Mouse (Mus musculus): Measurements from ENCODE around the gene Nek10. TPM values are rescaled to one million over a fixed set of nuclear protein-coding genes. Genes with fewer than 3 reads are reported as not detected.

The Nek10 gene
- total RNA-seq, 1 experiment: 0.67 TPM

- no peak for DNase-seq (ENCODE audit: low read depth, low spot score)
- no peak for TF ChIP-seq HCFC1 (IDR thresholded peaks at IDR 0.05; ENCODE audit: borderline replicate concordance, insufficient read depth, low read length)
- no peak for TF ChIP-seq CHD2 (IDR thresholded peaks at IDR 0.05; ENCODE audit: low read depth, low read length)
- no peak for TF ChIP-seq MAFK (IDR thresholded peaks at IDR 0.05; ENCODE audit: insufficient read depth, low read depth, low read length)
- TF ChIP-seq ZC3H11A (IDR thresholded peaks at IDR 0.05; ENCODE audit: borderline replicate concordance, low read depth, low read length): no peak
- no peak for TF ChIP-seq ZNF384 (IDR thresholded peaks at IDR 0.05; ENCODE audit: low read depth, low read length)
- no peaks in the 10 kb centered on the region for H3K9me3 ChIP-seq (ENCODE audit: control insufficient read depth, insufficient read depth, low read depth, low read length)
- H3K36me3 ChIP-seq (ENCODE audit: control insufficient read depth, insufficient read depth, low read length, poor library complexity, severe bottlenecking): no peaks in the 10 kb centered on the region
- H3K4me1 ChIP-seq (ENCODE audit: control insufficient read depth in 2 of 2, insufficient read depth in 2 of 2, low read length in 2 of 2, poor library complexity in 1 of 2): no peaks in the 10 kb centered on the region
- no peak overlapping the region for H3K4me3 ChIP-seq (ENCODE audit: insufficient read depth in 1 of 2, low read depth in 1 of 2, low read length in 2 of 2, poor library complexity in 1 of 2, severe bottlenecking in 1 of 2)
- in situ Hi-C loops (cut with MboI; ENCODE audit: low sequenced_read_pairs in 2 of 2, unreplicated experiment in 2 of 2): no loop called here
- H3K9ac ChIP-seq (ENCODE audit: insufficient read depth, low read depth, low read length, poor library complexity, severe bottlenecking): no peak overlapping the region
- H3K27ac ChIP-seq (ENCODE audit: insufficient read depth, low read depth, low read length, poor library complexity, severe bottlenecking): no peak overlapping the region
These were observed 34.4 kb downstream of the Nek10 start for GRCm38 (mm10) chr14:14837627-14838026.

GRCm38 (mm10) chr14:14838109-14838508, 34.9 kb downstream of the Nek10 start:
- Histone ChIP-seq H3K27ac (ENCODE audit: insufficient read depth, low read depth, low read length, poor library complexity, severe bottlenecking) (no peak overlapping the region), H3K9ac (ENCODE audit: insufficient read depth, low read depth, low read length, poor library complexity, severe bottlenecking) (no peak overlapping the region), H3K4me1 (ENCODE audit: control insufficient read depth in 2 of 2, insufficient read depth in 2 of 2, low read length in 2 of 2, poor library complexity in 1 of 2) (no peaks in the 10 kb centered on the region), H3K36me3 (ENCODE audit: control insufficient read depth, insufficient read depth, low read length, poor library complexity, severe bottlenecking) (no peaks in the 10 kb centered on the region), H3K4me3 (ENCODE audit: insufficient read depth in 1 of 2, low read depth in 1 of 2, low read length in 2 of 2, poor library complexity in 1 of 2, severe bottlenecking in 1 of 2) (no peak overlapping the region), H3K9me3 (ENCODE audit: control insufficient read depth, insufficient read depth, low read depth, low read length) (no peaks in the 10 kb centered on the region)
- in situ Hi-C loops (cut with MboI; ENCODE audit: low sequenced_read_pairs in 2 of 2, unreplicated experiment in 2 of 2): no loop called here
- TF ChIP-seq ZC3H11A (IDR thresholded peaks at IDR 0.05; ENCODE audit: borderline replicate concordance, low read depth, low read length) (no peak), MAFK (IDR thresholded peaks at IDR 0.05; ENCODE audit: insufficient read depth, low read depth, low read length) (no peak)
- DNase-seq (ENCODE audit: low read depth, low spot score): no peak

GRCm38 (mm10) chr14:14842734-14843530, 39.7 kb downstream of the Nek10 start:
- Histone ChIP-seq H3K27ac (ENCODE audit: insufficient read depth, low read depth, low read length, poor library complexity, severe bottlenecking) (no peak overlapping the region), H3K36me3 (ENCODE audit: control insufficient read depth, insufficient read depth, low read length, poor library complexity, severe bottlenecking) (no peaks in the 10 kb centered on the region), H3K4me1 (ENCODE audit: control insufficient read depth in 2 of 2, insufficient read depth in 2 of 2, low read length in 2 of 2, poor library complexity in 1 of 2) (no peaks in the 10 kb centered on the region), H3K9ac (ENCODE audit: insufficient read depth, low read depth, low read length, poor library complexity, severe bottlenecking) (no peak overlapping the region; the same call in 1 of the 2 replicates), H3K9me3 (ENCODE audit: control insufficient read depth, insufficient read depth, low read depth, low read length) (no peaks in the 10 kb centered on the region), H3K4me3 (ENCODE audit: insufficient read depth in 1 of 2, low read depth in 1 of 2, low read length in 2 of 2, poor library complexity in 1 of 2, severe bottlenecking in 1 of 2) (no peak overlapping the region)
- in situ Hi-C loops (cut with MboI; ENCODE audit: low sequenced_read_pairs in 2 of 2, unreplicated experiment in 2 of 2): no loop called here
- no peak for DNase-seq (ENCODE audit: low read depth, low spot score)
- TF ChIP-seq ZC3H11A (IDR thresholded peaks at IDR 0.05; ENCODE audit: borderline replicate concordance, low read depth, low read length) (no peak), MAFK (IDR thresholded peaks at IDR 0.05; ENCODE audit: insufficient read depth, low read depth, low read length) (no peak), CHD2 (IDR thresholded peaks at IDR 0.05; ENCODE audit: low read depth, low read length) (no peak)

- Histone ChIP-seq H3K36me3 (ENCODE audit: control insufficient read depth, insufficient read depth, low read length, poor library complexity, severe bottlenecking) (no peaks in the 10 kb centered on the region), H3K4me3 (ENCODE audit: insufficient read depth in 1 of 2, low read depth in 1 of 2, low read length in 2 of 2, poor library complexity in 1 of 2, severe bottlenecking in 1 of 2) (no peak overlapping the region), H3K9ac (ENCODE audit: insufficient read depth, low read depth, low read length, poor library complexity, severe bottlenecking) (no peak overlapping the region), H3K27ac (ENCODE audit: insufficient read depth, low read depth, low read length, poor library complexity, severe bottlenecking) (no peak overlapping the region), H3K4me1 (ENCODE audit: control insufficient read depth in 2 of 2, insufficient read depth in 2 of 2, low read length in 2 of 2, poor library complexity in 1 of 2) (no peaks in the 10 kb centered on the region), H3K9me3 (ENCODE audit: control insufficient read depth, insufficient read depth, low read depth, low read length) (no peaks in the 10 kb centered on the region)
- TF ChIP-seq MAFK (IDR thresholded peaks at IDR 0.05; ENCODE audit: insufficient read depth, low read depth, low read length): no peak
- TF ChIP-seq HCFC1 (IDR thresholded peaks at IDR 0.05; ENCODE audit: borderline replicate concordance, insufficient read depth, low read length): no peak
- TF ChIP-seq ZC3H11A (IDR thresholded peaks at IDR 0.05; ENCODE audit: borderline replicate concordance, low read depth, low read length): no peak
- TF ChIP-seq CHD2 (IDR thresholded peaks at IDR 0.05; ENCODE audit: low read depth, low read length): no peak
- TF ChIP-seq ZNF384 (IDR thresholded peaks at IDR 0.05; ENCODE audit: low read depth, low read length): no peak
- no peak for DNase-seq (ENCODE audit: low read depth, low spot score)
- in situ Hi-C loops (cut with MboI; ENCODE audit: low sequenced_read_pairs in 2 of 2, unreplicated experiment in 2 of 2): loop anchor here in 1 of 2 experiments (25.0 kb wide), 1 partner anchor 134 kb away; no protein-coding TSS in a partner anchor
These were observed 49.6 kb downstream of the Nek10 start for GRCm38 (mm10) chr14:14852838-14853237.
